Mouse (Mus musculus): Measurements from ENCODE around the gene Tm4sf1. TPM values are rescaled to one million over a fixed set of nuclear protein-coding genes. Genes with fewer than 3 reads are reported as not detected.

Gene Tm4sf1
- polyA plus RNA-seq (2015; fragmentation: Nextera tagmentation; extraction: Ambion mirVana), result 11.5 and 12.0 TPM in 2 replicates

DNA sequence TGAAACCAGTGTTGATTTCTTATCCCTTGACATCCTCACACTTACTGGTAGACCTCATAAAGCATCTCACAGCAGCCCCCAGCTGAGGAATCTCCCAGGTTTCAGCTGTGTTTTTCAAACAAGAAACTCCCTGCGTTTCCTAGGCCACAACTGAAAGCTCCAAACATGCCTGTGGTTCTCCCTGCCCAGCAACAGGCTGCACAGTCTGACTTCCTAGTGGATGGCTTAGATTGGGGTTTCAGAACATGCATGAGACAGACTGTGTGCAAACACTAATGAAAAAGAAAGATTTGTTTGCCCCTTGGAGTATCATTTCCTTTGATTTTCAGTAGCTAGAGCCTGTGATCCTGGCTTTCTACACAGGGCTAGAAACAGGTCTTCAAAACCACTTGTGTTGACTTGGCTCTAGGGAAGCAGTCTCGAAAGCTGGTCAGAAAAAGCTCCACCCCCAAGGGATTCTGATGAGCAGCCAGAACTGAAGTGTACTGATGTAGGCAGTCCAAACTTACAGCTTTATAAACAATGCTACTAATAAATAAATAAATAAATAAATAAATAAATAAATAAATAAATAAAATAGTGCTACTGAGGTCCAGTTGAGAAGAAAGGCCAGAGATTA lies at the start of gene Tm4sf1:
Gene Tm4sf1, minus strand, starts transcription at position 68 of the 619 bp plus-strand sequence.
- Histone ChIP-seq H3K9me3 (replicated peaks) (no peaks in the 10 kb centered on the region), H3K27ac (no peak within 1 kb of the TSS), H3K4me2 (no peak within 1 kb of the TSS), H3K4me1 (no peaks in the 10 kb centered on the region), H3K9ac (no peak within 1 kb of the TSS), H3K27me3 (no peaks in the 10 kb centered on the region), H3K4me3 (no peak within 1 kb of the TSS), H3K36me3 (ENCODE audit: poor library complexity, severe bottlenecking) (no peaks in the 10 kb centered on the region)
- ATAC-seq, result no peak
- 66% methylated on average over 2 of the region's 2 CpGs for WGBS

DNA sequence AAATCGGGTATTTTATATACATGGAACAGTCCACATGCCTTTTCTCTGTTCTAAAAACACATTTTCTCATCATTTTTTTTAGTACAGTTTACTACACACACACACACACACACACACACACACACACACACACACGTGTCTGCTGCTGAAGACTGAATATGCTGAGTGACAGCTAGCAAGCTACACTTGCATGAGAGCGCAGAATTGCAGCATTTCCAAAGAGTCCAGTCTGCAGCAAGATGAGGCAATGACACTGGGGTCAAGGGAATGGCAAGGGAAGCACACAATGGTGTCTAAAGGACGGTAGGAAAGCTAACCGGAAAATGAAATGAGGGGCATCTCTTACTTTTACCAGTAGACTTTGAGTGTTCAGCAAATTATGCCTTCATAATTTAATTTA lies 43.0 kb upstream of the Tm4sf1 start:
- no peaks in the 10 kb centered on the region for H3K9me3 ChIP-seq (replicated peaks)
- 76% methylated on average over 5 of the region's 5 CpGs for WGBS

DNA sequence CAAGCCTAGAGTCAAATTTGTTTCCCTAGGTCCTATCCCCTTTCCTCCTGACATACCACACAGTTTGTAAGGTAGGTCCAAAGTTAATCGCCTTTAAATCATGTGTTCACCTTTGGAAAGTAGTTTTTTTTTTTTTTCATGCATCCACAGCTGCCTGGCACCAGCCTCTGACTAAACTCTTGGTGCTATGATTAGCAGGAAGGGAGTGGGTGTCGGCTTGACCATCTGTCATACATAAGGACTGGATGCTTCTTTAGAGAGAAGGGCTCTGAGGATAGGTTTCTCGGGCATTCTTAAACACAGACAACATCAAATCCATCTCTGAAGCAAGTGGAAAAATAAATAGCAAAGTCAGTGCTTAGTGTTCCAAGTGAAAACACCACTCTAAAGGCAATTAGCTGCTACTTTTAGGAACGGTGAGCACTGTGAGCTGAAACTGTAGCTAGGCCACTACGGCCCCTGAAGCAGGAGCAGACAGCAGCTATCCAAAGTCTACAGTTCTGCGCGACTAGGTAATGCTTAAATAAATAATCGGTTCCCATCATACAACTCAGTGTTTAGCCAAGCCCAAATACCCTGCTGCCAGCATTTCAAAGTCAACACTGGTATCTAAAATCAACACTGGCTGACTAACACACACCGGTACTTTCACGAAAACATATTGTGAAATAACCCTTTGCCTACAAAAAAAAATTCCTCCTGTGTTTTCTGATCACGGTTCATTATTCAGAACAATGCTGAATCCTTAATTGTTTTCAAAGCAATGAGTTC lies 42.2 kb upstream of the Tm4sf1 start:
- H3K4me3 ChIP-seq, result no peak overlapping the region
- no peak overlapping the region for H3K4me2 ChIP-seq
- H3K27ac ChIP-seq, result no peak overlapping the region
- 82% methylated on average over 11 of the region's 11 CpGs for WGBS
- no peak overlapping the region for H3K9ac ChIP-seq
- no peaks in the 10 kb centered on the region for H3K27me3 ChIP-seq
- ATAC-seq, result no peak
- no peaks in the 10 kb centered on the region for H3K4me1 ChIP-seq
- H3K9me3 ChIP-seq (replicated peaks), result no peaks in the 10 kb centered on the region
- no peaks in the 10 kb centered on the region for H3K36me3 ChIP-seq (ENCODE audit: poor library complexity, severe bottlenecking)

More for the DNA sequence above, 43.0 kb upstream of the Tm4sf1 start:
- no peaks in the 10 kb centered on the region for H3K36me3 ChIP-seq (ENCODE audit: poor library complexity, severe bottlenecking)
- no peak overlapping the region for H3K9ac ChIP-seq
- H3K27me3 ChIP-seq, result no peaks in the 10 kb centered on the region
- H3K4me3 ChIP-seq, result no peak overlapping the region
- H3K4me2 ChIP-seq, result no peak overlapping the region
- no peak for ATAC-seq
- H3K4me1 ChIP-seq, result no peaks in the 10 kb centered on the region
- H3K27ac ChIP-seq, result no peak overlapping the region

DNA sequence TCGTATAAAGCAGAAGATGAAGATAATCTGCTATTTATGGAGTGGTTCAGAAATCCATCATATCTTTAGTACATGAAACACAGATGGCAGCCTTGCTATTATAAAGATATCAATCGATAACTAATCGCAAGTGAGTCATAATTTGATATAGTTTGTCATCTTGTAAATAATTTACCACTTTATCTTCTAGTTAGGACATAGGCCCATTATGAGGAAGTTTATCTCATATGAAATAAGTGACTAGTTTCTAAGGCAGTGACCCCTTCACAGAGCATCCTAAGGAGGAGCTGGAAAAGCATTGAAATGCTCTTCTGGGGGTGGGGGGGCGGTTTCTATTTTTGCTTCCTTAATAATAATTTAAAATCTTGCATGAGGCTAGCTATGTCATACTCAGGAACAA lies 41.2 kb upstream of the Tm4sf1 start:
- Histone ChIP-seq H3K36me3 (ENCODE audit: poor library complexity, severe bottlenecking) (no peaks in the 10 kb centered on the region), H3K4me1 (no peaks in the 10 kb centered on the region), H3K27me3 (no peaks in the 10 kb centered on the region), H3K9me3 (replicated peaks) (no peaks in the 10 kb centered on the region), H3K4me3 (no peak overlapping the region), H3K9ac (no peak overlapping the region), H3K4me2 (no peak overlapping the region), H3K27ac (no peak overlapping the region)
- WGBS, result 92% methylated on average over 4 of the region's 4 CpGs
- no peak for ATAC-seq

DNA sequence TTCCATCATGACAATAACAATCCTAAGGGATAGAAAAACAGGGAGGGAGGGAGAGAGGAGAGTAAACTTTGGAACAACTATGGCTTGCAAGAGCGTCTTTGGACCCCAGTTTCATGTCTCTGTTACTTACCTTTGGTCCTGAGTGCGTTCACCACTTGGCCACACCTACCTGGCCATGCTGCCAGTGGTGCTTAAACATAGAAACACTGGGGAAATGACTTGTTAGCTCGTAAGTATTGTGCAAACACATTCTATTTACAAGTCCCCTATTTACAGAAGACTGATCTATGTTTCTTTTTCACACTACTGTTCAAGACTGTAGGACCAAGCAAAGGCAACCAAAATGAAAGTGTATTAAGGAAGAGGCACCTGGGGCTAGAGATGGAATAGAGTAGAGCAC lies 39.5 kb upstream of the Tm4sf1 start:
- Histone ChIP-seq H3K9ac (no peak overlapping the region), H3K27me3 (no peaks in the 10 kb centered on the region), H3K4me3 (no peak overlapping the region), H3K27ac (no peak overlapping the region), H3K4me1 (no peaks in the 10 kb centered on the region), H3K4me2 (no peak overlapping the region), H3K9me3 (replicated peaks) (no peaks in the 10 kb centered on the region), H3K36me3 (ENCODE audit: poor library complexity, severe bottlenecking) (no peaks in the 10 kb centered on the region)
- 85% methylated on average over 3 of the region's 3 CpGs for WGBS
- no peak for ATAC-seq

DNA sequence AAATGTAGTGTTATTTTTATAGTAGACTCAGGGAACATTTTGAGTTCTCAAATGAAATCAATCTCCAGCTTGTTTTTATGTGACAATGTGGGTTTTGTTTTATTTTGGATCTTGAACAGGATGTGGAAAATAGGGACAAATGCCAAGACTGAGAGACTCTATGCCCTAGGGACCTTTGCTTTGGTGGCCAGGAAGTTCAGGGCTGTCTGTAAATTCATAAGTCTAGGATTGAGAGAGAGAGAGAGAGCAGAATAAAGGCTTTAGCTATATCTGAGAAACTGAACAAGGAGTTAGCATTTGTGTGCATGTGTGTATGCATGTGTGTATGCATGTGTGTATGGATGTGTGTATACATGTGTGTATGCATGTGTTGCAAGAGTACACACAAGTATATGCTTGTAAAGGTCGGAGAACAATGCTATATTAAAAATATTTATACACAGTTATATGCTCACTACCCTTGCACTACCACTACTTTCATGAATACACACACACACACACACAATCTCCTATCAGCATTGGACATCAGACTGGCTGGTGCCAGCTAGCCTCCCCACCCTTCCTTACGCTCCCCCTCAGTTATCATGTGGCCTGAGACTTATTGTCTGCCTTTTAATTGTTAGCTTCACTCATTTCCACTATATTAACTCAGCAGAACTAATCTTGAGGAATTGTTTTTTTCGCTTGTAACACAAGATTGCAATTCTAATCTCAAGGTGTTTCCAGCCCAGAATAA lies 33.5 kb upstream of the Tm4sf1 start:
- no peak for ATAC-seq
- H3K9ac ChIP-seq, result no peak overlapping the region
- WGBS, result 76% methylated on average over 3 of the region's 3 CpGs

DNA sequence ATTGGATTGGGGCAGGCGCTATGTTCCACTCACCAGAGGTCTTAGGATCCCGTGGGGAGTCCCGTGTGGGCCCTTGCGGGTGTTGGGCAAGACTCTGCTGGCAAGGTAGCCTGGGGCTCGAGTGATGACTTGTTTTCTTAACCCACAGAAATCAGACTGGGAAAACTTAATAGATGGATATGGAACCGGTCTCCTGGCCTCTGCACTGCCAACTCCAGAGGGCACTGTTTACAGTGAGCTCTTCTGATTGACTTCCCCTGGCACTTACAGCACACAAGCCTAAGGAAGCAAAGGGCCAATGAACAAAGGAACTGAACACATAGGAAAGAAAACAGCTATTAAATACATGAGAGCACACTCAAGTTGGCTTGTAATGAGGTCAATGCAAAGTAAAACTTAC lies 26.2 kb upstream of the Tm4sf1 start:
- Histone ChIP-seq H3K4me2 (no peak overlapping the region), H3K9me3 (replicated peaks) (peaks cover 6% of the 10 kb centered on the region; the same call in 1 of the 2 replicates), H3K4me1 (no peaks in the 10 kb centered on the region), H3K27ac (no peak overlapping the region), H3K36me3 (ENCODE audit: poor library complexity, severe bottlenecking) (no peaks in the 10 kb centered on the region), H3K9ac (no peak overlapping the region), H3K27me3 (no peaks in the 10 kb centered on the region), H3K4me3 (no peak overlapping the region)
- no peak for ATAC-seq
- WGBS, result 87% methylated on average over 5 of the region's 6 CpGs

More for the DNA sequence above, 33.5 kb upstream of the Tm4sf1 start:
- Histone ChIP-seq H3K27me3 (no peaks in the 10 kb centered on the region), H3K9me3 (replicated peaks) (no peaks in the 10 kb centered on the region), H3K4me1 (no peaks in the 10 kb centered on the region), H3K4me3 (no peak overlapping the region), H3K27ac (no peak overlapping the region), H3K4me2 (no peak overlapping the region), H3K36me3 (ENCODE audit: poor library complexity, severe bottlenecking) (no peaks in the 10 kb centered on the region)

DNA sequence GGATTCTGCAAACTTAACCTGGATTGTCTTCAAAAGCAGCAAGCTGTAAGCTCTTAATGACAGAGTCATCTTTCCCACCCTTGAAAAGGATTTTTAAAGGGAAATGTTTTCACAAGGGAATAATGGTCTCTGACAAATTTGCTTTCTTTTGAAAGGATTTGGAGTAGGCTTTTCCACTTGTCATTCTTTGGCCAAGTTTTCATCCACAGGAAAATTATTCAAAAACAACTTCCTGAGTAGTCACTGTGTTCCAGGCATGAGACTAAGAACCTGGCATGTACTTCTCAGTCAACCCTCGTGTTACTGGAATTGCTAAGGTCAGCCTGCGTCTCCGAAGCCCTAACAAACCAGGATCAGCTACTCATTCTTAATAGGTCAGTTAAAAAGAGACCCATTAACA lies 5.3 kb upstream of the Tm4sf1 start:
- H3K4me2 ChIP-seq, result no peak overlapping the region
- no peaks in the 10 kb centered on the region for H3K27me3 ChIP-seq
- no peak overlapping the region for H3K27ac ChIP-seq
- no peaks in the 10 kb centered on the region for H3K36me3 ChIP-seq (ENCODE audit: poor library complexity, severe bottlenecking)
- no peak overlapping the region for H3K4me3 ChIP-seq
- H3K4me1 ChIP-seq, result no peaks in the 10 kb centered on the region
- H3K9me3 ChIP-seq (replicated peaks), result no peaks in the 10 kb centered on the region
- WGBS, result 81% methylated on average over 3 of the region's 3 CpGs
- no peak for ATAC-seq
- H3K9ac ChIP-seq, result no peak overlapping the region

DNA sequence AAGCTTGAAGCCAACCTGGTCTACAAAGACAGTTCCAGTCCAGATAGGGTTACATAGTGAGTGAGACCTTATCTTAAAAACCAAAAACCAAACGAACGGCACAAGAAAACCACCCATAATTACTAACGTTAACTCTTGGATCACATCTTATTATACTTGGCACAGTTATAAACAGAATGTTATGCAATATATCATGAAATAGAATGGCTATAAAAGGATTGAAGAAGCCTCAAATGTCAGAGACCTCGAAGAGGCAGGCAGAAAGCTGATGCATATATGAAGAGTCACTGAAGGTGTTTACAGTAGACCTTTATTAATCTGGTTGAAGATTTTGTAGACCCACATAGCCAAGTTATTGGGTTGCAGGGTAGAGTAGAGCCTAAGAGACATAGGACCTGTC lies 3.8 kb upstream of the Tm4sf1 start:
- no peaks in the 10 kb centered on the region for H3K9me3 ChIP-seq (replicated peaks)
- no peak for ATAC-seq
- no peak overlapping the region for H3K4me3 ChIP-seq
- no peaks in the 10 kb centered on the region for H3K27me3 ChIP-seq
- 85% methylated on average over 4 of the region's 4 CpGs for WGBS
- no peak overlapping the region for H3K27ac ChIP-seq
- no peaks in the 10 kb centered on the region for H3K36me3 ChIP-seq (ENCODE audit: poor library complexity, severe bottlenecking)
- no peaks in the 10 kb centered on the region for H3K4me1 ChIP-seq
- no peak overlapping the region for H3K9ac ChIP-seq
- no peak overlapping the region for H3K4me2 ChIP-seq

DNA sequence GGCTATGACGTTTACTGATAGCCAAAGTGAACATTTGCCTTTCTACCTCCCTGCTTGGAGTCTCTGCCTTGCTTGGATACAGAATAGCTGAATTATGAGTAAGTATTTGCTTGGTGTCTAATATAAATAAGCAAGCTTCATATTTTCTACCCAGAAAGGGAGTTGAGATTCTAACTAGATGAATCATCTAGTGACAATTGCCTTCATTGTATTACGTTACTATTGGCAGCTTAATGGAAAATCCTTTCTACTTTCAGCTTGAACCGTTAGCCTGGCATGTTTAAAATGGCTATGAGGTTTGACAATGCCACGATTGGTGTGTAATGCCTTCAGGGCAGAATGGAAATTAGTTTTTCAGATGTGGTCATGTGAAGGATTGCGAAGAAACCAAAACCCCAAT lies 2.7 kb upstream of the Tm4sf1 start:
- H3K9me3 ChIP-seq (replicated peaks), result no peaks in the 10 kb centered on the region
- no peak overlapping the region for H3K4me2 ChIP-seq
- H3K4me1 ChIP-seq, result no peaks in the 10 kb centered on the region
- no peak for ATAC-seq
- no peaks in the 10 kb centered on the region for H3K36me3 ChIP-seq (ENCODE audit: poor library complexity, severe bottlenecking)
- no peak overlapping the region for H3K4me3 ChIP-seq
- no peaks in the 10 kb centered on the region for H3K27me3 ChIP-seq
- H3K9ac ChIP-seq, result no peak overlapping the region
- no peak overlapping the region for H3K27ac ChIP-seq
- WGBS, result 70% methylated on average over 5 of the region's 5 CpGs

DNA sequence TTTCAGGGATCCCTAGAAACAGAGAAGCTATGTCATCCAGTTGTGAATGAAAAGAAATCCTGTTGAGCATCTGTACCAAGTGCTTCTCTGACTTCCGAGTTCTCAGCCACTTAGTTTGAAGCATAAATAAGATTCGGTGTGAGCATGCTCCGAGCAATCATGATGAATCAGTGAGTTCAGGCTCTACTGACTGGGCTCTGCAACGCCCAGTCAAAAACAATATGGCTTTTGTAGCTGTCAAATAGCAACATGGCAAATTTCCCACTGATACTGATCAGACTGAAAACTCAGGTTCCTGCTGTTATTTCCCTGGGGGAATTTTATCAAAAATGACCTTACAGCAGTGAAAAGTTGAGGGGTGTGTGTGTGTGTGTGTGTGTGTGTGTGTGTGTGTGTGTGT lies 2.3 kb upstream of the Tm4sf1 start:
- no peaks in the 10 kb centered on the region for H3K4me1 ChIP-seq
- WGBS, result 73% methylated on average over 4 of the region's 4 CpGs
- H3K36me3 ChIP-seq (ENCODE audit: poor library complexity, severe bottlenecking), result no peaks in the 10 kb centered on the region
- H3K9ac ChIP-seq, result no peak overlapping the region
- H3K27ac ChIP-seq, result no peak overlapping the region
- no peak overlapping the region for H3K4me3 ChIP-seq
- no peak for ATAC-seq
- no peaks in the 10 kb centered on the region for H3K27me3 ChIP-seq
- no peak overlapping the region for H3K4me2 ChIP-seq
- no peaks in the 10 kb centered on the region for H3K9me3 ChIP-seq (replicated peaks)

DNA sequence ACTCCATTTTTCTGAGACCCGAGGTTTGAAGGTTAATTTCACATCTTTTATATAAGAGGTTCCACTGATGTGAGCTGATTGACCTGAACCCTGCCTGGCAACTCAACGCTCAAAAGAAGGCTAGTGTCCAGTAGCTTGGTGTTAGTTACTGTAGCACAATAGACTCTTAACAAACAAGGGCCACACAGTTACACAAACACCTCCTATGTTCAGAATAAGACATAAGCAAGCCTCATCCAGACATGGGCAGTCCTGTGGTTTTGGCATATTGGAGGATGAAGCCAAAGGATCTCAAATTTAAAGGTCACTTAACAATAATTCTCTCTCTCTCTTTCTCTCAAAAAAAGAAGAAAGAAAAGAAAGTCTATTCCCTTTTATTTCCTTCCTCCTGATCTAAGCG lies 1.7 kb upstream of the Tm4sf1 start:
- no peaks in the 10 kb centered on the region for H3K27me3 ChIP-seq
- ATAC-seq, result no peak
- 79% methylated on average over 3 of the region's 3 CpGs for whole genome bisulfite sequencing

More for the DNA sequence above, 1.7 kb upstream of the Tm4sf1 start:
- no peak overlapping the region for H3K27ac ChIP-seq
- no peak overlapping the region for H3K9ac ChIP-seq
- H3K36me3 ChIP-seq (ENCODE audit: poor library complexity, severe bottlenecking), result no peaks in the 10 kb centered on the region
- no peaks in the 10 kb centered on the region for H3K9me3 ChIP-seq (replicated peaks)
- no peak overlapping the region for H3K4me3 ChIP-seq
- H3K4me1 ChIP-seq, result no peaks in the 10 kb centered on the region
- H3K4me2 ChIP-seq, result no peak overlapping the region

All from forebrain, embryonic 13.5 days (tissue).